Mouse (Mus musculus): ENCODE measurements around the gene Defb36.

Gene Defb36

DNA sequence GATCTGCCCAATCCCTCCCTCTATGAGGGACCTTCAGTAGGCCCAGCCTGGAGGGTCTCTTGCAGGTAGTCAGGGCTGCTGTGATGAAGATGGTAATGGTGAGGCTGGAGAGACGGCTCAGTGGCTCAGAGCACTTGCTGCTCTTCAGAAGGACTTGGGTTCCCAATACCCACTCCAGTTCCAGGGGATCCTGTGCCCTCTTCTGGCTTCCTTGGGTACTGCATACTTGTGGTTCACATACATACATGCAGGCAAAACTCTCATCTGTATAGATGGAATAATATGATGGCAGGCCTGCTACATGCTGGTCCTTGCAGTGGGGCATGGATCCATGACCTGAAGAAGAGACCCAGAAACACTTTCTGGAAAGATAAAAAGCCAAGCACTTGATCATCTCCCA is 4.6 kb downstream of the Defb36 start:
- no peak for TF ChIP-seq GATA4 (IDR thresholded peaks at IDR 0.05; ENCODE audit: insufficient replicate concordance, low read length)

DNA sequence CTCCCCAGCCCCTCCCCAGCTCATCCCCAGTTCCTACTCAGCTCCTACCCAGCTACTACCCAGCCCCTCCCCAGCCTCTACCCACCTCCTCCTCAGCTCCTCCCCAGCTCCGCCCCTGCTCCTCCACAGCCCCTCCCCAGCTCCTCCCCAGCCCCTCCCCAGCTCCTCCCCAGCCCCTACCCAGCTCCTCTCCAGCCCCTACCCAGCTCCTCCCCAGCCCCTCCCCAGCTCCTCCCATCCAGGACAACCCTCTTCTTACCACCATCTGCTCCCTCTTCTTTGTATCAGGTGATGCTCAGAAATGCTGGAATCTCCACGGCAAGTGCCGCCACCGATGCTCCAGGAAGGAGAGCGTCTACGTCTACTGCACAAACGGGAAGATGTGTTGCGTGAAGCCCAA is 8.1 kb downstream of the Defb36 start:
- no peak for TF ChIP-seq GATA4 (IDR thresholded peaks at IDR 0.05; ENCODE audit: insufficient replicate concordance, low read length)

DNA sequence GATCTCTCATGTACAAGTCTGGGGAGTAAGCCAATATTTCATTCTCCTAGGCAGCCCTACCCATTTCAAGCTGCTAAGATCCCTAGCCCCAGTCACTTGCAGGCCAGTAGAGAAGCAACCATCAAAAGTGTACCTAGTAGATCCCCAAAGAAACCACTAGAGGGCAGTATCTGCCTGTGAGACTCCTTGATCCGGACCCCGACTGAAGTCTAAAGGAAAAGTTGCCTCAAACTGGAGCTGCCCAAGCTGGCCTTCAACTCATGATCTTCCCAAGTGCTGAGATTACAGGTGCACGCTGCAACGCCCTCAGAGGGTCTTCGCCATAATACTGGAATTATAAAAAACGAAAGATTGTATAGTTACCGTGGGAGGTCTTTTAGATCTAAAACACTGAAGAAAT is 11.4 kb downstream of the Defb36 start:
- TF ChIP-seq GATA4 (IDR thresholded peaks at IDR 0.05; ENCODE audit: insufficient replicate concordance, low read length): no peak

GRCm38 (mm10) chr2:152616470-152616869 is 12.3 kb downstream of the Defb36 start:
- TF ChIP-seq GATA4 (IDR thresholded peaks at IDR 0.05; ENCODE audit: insufficient replicate concordance, low read length): no peak

DNA sequence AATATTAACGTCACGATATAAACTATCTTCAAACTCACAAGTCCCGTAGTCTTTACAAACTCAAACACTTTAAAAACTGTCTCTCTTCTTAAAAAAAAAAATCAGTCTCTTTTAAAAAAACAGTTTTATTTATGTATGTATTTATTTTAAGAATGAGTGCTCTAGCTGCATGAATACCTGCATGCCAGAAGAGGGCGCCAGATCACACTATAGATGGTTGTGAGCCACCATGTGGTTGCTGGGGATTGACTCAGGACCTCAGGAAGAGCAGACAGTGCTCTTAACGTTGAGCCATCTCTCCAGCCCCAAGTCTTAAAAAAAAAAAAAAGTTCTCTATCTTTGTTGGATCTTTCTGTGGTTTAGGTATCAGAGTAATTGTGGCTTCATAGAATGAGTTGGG is 13.2 kb downstream of the Defb36 start:
- no peak for TF ChIP-seq GATA4 (IDR thresholded peaks at IDR 0.05; ENCODE audit: insufficient replicate concordance, low read length)

DNA sequence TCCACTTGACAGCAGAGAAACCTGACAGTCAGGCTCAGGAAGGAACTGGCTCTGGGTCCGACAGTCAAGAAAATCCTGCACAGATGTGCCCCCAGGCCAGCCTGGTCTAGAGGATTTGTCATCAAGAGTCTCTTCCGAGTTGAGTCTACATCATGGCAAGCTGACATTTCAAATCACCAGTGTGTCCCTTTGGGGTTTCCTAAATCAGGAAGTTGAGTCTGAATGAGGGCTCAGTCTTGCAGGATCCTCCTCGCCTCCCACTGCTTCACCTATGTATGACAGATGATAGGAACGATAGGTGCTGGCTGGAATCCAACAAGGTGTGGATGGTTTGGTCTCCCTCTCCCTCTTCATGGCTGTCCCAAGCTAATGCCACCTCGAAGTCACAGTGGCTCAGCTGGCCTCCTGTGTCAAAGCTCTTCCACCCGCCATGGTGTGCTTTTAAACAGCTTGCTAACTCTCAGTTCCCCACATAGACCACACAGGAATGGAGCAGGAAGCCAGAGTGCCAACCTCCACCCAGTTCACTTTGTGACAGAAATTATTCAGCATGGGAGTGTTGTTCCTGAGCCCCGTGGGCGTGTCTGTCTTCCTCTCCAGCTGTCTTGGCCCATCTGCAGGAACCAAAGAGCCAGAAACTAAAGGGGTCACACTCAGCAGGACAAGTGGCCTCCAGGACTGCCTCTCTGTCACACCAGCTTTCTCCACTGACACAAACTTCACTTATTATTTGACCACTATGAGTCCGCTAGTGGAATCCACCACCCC is 16.4 kb downstream of the Defb36 start:
- TF ChIP-seq GATA4 (IDR thresholded peaks at IDR 0.05; ENCODE audit: insufficient replicate concordance, low read length): no peak

DNA sequence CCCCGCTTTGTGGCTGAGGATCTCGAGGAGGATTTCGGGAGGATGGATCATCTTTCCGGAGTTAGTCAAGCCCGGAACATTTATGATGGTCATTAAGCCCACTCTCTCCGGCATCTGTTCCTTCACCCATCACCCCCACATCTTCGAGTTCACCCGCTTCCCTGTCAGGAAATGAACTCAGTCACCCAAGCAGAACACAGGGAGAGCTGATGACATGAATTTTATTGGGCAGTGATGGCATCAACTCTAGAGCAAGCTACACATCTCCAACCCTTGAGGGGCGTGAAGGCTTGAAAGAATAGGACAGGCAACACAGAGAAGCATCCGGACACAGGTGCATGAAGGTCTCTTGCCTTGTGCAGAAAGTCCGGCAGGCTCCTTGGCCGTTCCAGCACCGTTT is 18.0 kb downstream of the Defb36 start:
- no peak for TF ChIP-seq GATA4 (IDR thresholded peaks at IDR 0.05; ENCODE audit: insufficient replicate concordance, low read length)

DNA sequence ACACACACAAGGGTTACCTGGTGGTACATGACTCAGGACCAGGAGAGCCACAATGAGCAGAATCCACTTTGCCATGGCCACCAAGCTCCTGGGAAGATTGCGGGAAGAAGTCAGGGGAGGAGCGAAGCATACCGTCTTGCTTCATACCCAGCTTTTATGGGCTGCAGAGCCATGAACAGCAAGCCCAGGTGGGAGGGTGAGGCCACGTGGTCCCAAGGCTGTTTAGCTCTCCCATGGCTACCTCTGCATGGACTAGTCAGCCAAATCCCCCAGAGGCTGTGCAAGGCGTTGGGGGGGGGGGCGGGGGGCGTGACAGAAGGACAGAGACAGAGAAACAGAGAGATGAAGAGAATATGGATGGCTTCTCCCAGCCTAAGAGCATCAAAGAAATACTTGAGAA is 18.8 kb downstream of the Defb36 start, which contains the start of gene Defb25:
Gene Defb25, minus strand, starts transcription at position 101 of the 400 bp plus-strand sequence.
- TF ChIP-seq GATA4 (IDR thresholded peaks at IDR 0.05; ENCODE audit: insufficient replicate concordance, low read length): no peak

- no peak for TF ChIP-seq GATA4 (IDR thresholded peaks at IDR 0.05; ENCODE audit: insufficient replicate concordance, low read length)
Observed at GRCm38 (mm10) chr2:152624566-152624965, 20.4 kb downstream of the Defb36 start.

GRCm38 (mm10) chr2:152625256-152625655 is 21.1 kb downstream of the Defb36 start:
- no peak for TF ChIP-seq GATA4 (IDR thresholded peaks at IDR 0.05; ENCODE audit: insufficient replicate concordance, low read length)

DNA sequence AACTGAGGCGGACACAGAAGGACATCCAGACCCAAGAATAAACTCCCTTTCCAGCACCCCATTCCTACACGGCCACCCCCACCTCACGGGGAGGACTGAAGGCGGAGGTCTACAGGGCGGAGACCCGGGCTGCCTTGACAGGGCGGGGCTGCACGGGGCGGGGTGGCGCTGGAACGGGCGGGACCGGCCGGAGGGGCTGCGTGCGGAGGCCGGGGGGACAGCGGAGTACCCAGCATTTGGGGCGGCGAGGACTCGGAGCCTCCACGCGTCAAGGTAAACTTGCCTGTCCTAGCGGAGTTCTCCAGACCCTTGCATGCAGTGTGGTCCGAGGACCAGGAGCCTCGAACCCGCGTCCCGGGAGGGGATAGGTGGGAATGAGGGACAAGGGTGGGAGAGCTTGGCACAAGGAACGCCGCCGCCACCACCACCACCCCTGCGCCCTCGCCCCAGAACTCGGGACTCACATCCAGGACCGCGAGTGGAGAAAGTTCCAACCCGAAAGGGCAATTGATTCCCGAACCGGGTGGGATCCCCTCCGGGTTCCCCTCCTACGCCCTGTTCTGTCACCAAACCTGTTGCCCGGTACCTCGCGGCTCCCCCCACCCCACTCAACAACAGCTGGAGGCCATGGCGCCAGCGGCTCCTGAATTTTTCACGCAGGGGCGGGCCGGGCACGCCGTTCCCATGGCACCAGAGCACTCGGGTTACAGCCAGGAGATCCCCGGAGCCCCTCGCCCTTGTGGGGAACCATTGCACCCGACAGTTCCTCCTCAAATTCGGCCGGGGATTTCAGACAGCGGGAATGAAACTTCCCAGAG is 22.9 kb downstream of the Defb36 start, which contains the start of gene Rem1:
Gene Rem1, plus strand, starts transcription at position 178 of the 818 bp plus-strand sequence.
- TF ChIP-seq GATA4 (IDR thresholded peaks at IDR 0.05; ENCODE audit: insufficient replicate concordance, low read length): no peak

GRCm38 (mm10) chr2:152628066-152628465 is 23.9 kb downstream of the Defb36 start:
- no peak for TF ChIP-seq GATA4 (IDR thresholded peaks at IDR 0.05; ENCODE audit: insufficient replicate concordance, low read length)

DNA sequence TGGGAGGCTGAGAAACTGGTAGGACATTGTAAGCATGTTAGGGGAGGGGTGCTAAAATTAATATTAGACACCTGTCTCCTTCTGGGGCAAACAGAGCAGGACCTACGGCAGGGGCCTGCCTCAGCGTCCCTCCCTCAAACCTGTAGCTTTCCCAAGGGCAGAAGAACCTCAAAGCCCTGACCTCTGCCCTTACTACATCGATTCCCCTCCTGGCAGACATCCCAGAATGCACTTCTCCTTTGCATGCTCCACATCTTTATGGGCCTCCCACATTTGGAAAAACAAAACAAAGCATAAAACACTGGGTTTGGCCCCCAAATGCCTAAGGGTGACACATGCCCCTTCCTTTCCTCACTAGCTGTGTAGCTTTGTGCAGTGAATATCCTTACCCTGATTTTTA is 25.1 kb downstream of the Defb36 start:
- TF ChIP-seq GATA4 (IDR thresholded peaks at IDR 0.05; ENCODE audit: insufficient replicate concordance, low read length): no peak

GRCm38 (mm10) chr2:152629904-152630303 is 25.8 kb downstream of the Defb36 start:
- no peak for TF ChIP-seq GATA4 (IDR thresholded peaks at IDR 0.05; ENCODE audit: insufficient replicate concordance, low read length)

DNA sequence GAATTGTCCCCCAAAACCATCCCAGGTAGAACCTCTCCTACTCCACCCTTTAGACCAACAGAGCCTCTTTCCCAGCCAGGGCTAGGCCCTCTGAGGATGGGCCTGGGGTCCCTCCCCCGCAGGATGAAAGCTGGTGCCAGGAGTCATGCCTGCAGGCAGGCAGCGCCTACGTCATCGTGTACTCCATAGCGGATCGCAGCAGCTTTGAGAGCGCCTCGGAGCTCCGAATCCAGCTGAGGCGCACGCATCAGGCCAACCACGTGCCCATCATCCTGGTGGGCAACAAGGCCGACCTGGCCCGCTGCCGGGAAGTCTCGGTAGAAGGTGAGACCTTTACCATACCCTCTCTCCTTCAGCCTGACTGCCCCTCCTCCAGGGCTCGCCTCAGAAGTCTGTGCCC is 29.2 kb downstream of the Defb36 start:
- no peak for TF ChIP-seq GATA4 (IDR thresholded peaks at IDR 0.05; ENCODE audit: insufficient replicate concordance, low read length)

DNA sequence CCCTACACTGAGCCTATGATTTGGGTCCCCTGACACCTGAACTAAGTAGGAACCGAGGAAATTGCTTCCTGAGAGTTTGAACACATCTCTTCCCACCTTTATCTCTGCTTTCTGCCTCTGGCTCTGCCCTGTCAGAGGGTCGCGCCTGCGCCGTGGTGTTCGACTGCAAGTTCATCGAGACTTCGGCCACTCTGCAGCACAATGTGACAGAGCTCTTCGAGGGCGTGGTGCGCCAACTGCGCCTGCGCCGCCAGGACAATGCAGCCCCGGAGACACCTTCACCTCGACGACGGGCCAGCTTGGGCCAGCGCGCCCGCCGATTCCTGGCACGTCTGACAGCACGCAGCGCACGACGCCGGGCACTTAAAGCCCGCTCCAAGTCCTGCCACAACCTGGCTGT is 30.2 kb downstream of the Defb36 start:
- no peak for TF ChIP-seq GATA4 (IDR thresholded peaks at IDR 0.05; ENCODE audit: insufficient replicate concordance, low read length)
